Mouse (Mus musculus) C2C12 (cell line): ENCODE measurements around the gene Banp.

Source experiments
- CTCF ChIP-seq: IDR thresholded peaks from one replicate; pipeline ENCODE4 v1.5.1; 2011; ENCODE audit not compliant: control insufficient read depth, insufficient read depth, insufficient read length
- USF1 ChIP-seq: IDR thresholded peaks from one replicate; pipeline ENCODE4 v1.6.1; 2011; ENCODE audit warnings: low read depth, mild to moderate bottlenecking, control low read depth, moderate library complexity

- TF ChIP-seq CTCF (peak; percentile 47), USF1 (no peak)
Observed at GRCm38 (mm10) chr8:121903977-121904376, 45.6 kb upstream of the Banp start.
